Mouse (Mus musculus) heart, embryonic 12.5 days (tissue): ENCODE measurements around the gene Gm12830. TPM values are rescaled to one million over a fixed set of nuclear protein-coding genes. Genes with fewer than 3 reads are reported as not detected.

ENCODE experiments used
- ATAC-seq: fragments of 200-750 bp; cut with Nextera tagmentation; 2 replicates; pipeline ENCODE4 v1.8.0; 2017; ENCODE audit warnings: moderate TSS enrichment, moderate library complexity; ENCODE audit not compliant: insufficient number of reproducible peaks, low FRiP score
- H3K27ac ChIP-seq: fragments of 300-500 bp; sonication (generic); 2 replicates; pipeline ENCODE4 v1.5.1; 2016; ENCODE audit warnings: mild to moderate bottlenecking, moderate library complexity; ENCODE audit not compliant: poor library complexity, severe bottlenecking
- H3K27me3 ChIP-seq: fragments of 300-500 bp; sonication (generic); replicated peaks from 2 replicates; pipeline ENCODE4 v1.6.1; 2016; ENCODE audit warnings: mild to moderate bottlenecking, moderate library complexity
- H3K36me3 ChIP-seq: fragments of 300-500 bp; sonication (generic); 2 replicates; pipeline ENCODE4 v1.6.1; 2016; ENCODE audit warnings: mild to moderate bottlenecking, moderate library complexity
- H3K4me1 ChIP-seq: fragments of 300-500 bp; sonication (generic); replicated peaks from 2 replicates; pipeline ENCODE4 v1.6.1; 2016; ENCODE audit warnings: mild to moderate bottlenecking
- H3K4me2 ChIP-seq: fragments of 300-500 bp; sonication (generic); 2 replicates; pipeline ENCODE4 v1.6.1; 2016; ENCODE audit warnings: mild to moderate bottlenecking, moderate library complexity
- H3K4me3 ChIP-seq: fragments of 300-500 bp; sonication (generic); 2 replicates; pipeline ENCODE4 v1.5.1; 2016; ENCODE audit warnings: mild to moderate bottlenecking
- H3K9ac ChIP-seq: fragments of 300-500 bp; sonication (generic); 2 replicates; pipeline ENCODE4 v1.6.1; 2016; ENCODE audit warnings: mild to moderate bottlenecking, moderate library complexity
- H3K9me3 ChIP-seq: fragments of 300-500 bp; sonication (generic); replicated peaks from 2 replicates; pipeline ENCODE4 v1.6.1; 2016; ENCODE audit warnings: mild to moderate bottlenecking, moderate library complexity
- WGBS: fragments of 180-500 bp; shearing (Covaris S2); methylation state at CpG from one replicate; pipeline ENCODE4 v1.1.7; 2016; 5-methylcytosine and 5-hydroxymethylcytosine counted together
- polyA plus RNA-seq: library from polyadenylated mRNA; unstranded; fragments of >200 nt; fragmentation: Nextera tagmentation; extraction: Ambion mirVana; gene quantifications from 2 replicates; pipeline ENCODE4 v1.2.1, GENCODE M21; 2016

Gm12830 gene
- polyA plus RNA-seq, 1 experiment from 2014 or later, result not detected

GRCm38 (mm10) chr4:114845622-114846021 is 24.1 kb downstream of the Gm12830 start:
- ATAC-seq, result no peak
- Histone ChIP-seq H3K9me3 (peaks cover 7% of the 10 kb centered on the region), H3K4me2 (no peak overlapping the region), H3K27me3 (peaks cover 64% of the 10 kb centered on the region), H3K4me1 (peaks cover 11% of the 10 kb centered on the region), H3K36me3 (no peaks in the 10 kb centered on the region), H3K4me3 (no peak overlapping the region), H3K9ac (no peak overlapping the region), H3K27ac (no peak overlapping the region)
- WGBS, result 43% methylated on average over 4 of the region's 4 CpGs

- H3K36me3 ChIP-seq, result no peaks in the 10 kb centered on the region
- no peak for ATAC-seq
- H3K9me3 ChIP-seq, result peaks cover 7% of the 10 kb centered on the region
- no peak overlapping the region for H3K4me2 ChIP-seq
- WGBS, result 74% methylated on average over 6 of the region's 6 CpGs
- no peak overlapping the region for H3K27ac ChIP-seq
- H3K9ac ChIP-seq, result no peak overlapping the region
- peaks cover 11% of the 10 kb centered on the region for H3K4me1 ChIP-seq
- H3K27me3 ChIP-seq, result peaks cover 55% of the 10 kb centered on the region
- no peak overlapping the region for H3K4me3 ChIP-seq
Measured at GRCm38 (mm10) chr4:114846723-114847122, 25.2 kb downstream of the Gm12830 start.

GRCm38 (mm10) chr4:114853968-114854367 is 32.4 kb downstream of the Gm12830 start:
- 72% methylated on average over 2 of the region's 2 CpGs for WGBS
- H3K27me3 ChIP-seq, result no peaks in the 10 kb centered on the region; the same call in 1 of the 2 replicates
- no peaks in the 10 kb centered on the region for H3K36me3 ChIP-seq
- H3K4me3 ChIP-seq, result no peak overlapping the region
- no peak overlapping the region for H3K27ac ChIP-seq
- no peak overlapping the region for H3K9ac ChIP-seq
- no peaks in the 10 kb centered on the region for H3K9me3 ChIP-seq
- no peaks in the 10 kb centered on the region for H3K4me1 ChIP-seq
- no peak for ATAC-seq
- no peak overlapping the region for H3K4me2 ChIP-seq

GRCm38 (mm10) chr4:114858426-114858825 is 36.9 kb downstream of the Gm12830 start:
- Histone ChIP-seq H3K36me3 (no peaks in the 10 kb centered on the region), H3K4me3 (no peak overlapping the region), H3K9ac (no peak overlapping the region), H3K9me3 (no peaks in the 10 kb centered on the region), H3K4me2 (no peak overlapping the region), H3K4me1 (no peaks in the 10 kb centered on the region), H3K27ac (no peak overlapping the region), H3K27me3 (peaks cover 10% of the 10 kb centered on the region; the same call in 1 of the 2 replicates)
- WGBS, result 47% methylated on average over 5 of the region's 5 CpGs
- no peak for ATAC-seq

GRCm38 (mm10) chr4:114863166-114863565 is 41.6 kb downstream of the Gm12830 start:
- Histone ChIP-seq H3K4me2 (no peak overlapping the region), H3K27ac (no peak overlapping the region), H3K4me3 (no peak overlapping the region), H3K27me3 (0 out of 2 replicates have a peak, but pooled peaks cover 21% of the 10 kb centered on the region), H3K9ac (no peak overlapping the region), H3K36me3 (no peaks in the 10 kb centered on the region), H3K9me3 (no peaks in the 10 kb centered on the region), H3K4me1 (no peaks in the 10 kb centered on the region)
- WGBS, result 73% methylated on average over 5 of the region's 5 CpGs
- ATAC-seq, result no peak

GRCm38 (mm10) chr4:114869765-114870490 is 48.4 kb downstream of the Gm12830 start:
- Histone ChIP-seq H3K9me3 (no peaks in the 10 kb centered on the region), H3K4me2 (no peak overlapping the region), H3K4me3 (no peak overlapping the region), H3K36me3 (no peaks in the 10 kb centered on the region), H3K9ac (no peak overlapping the region), H3K4me1 (no peaks in the 10 kb centered on the region), H3K27ac (no peak overlapping the region), H3K27me3 (0 out of 2 replicates have a peak, but pooled peaks cover 12% of the 10 kb centered on the region)
- no peak for ATAC-seq
- WGBS, result 40% methylated on average over 11 of the region's 11 CpGs

GRCm38 (mm10) chr4:114876441-114876972 is 55.0 kb downstream of the Gm12830 start:
- no peak overlapping the region for H3K27ac ChIP-seq
- no peaks in the 10 kb centered on the region for H3K9me3 ChIP-seq
- no peaks in the 10 kb centered on the region for H3K4me1 ChIP-seq
- H3K27me3 ChIP-seq, result 0 out of 2 replicates have a peak, but pooled peaks cover 7% of the 10 kb centered on the region
- no peaks in the 10 kb centered on the region for H3K36me3 ChIP-seq
- H3K9ac ChIP-seq, result no peak overlapping the region
- WGBS, result 18% methylated on average over 8 of the region's 8 CpGs
- no peak for ATAC-seq
- H3K4me3 ChIP-seq, result no peak overlapping the region
- H3K4me2 ChIP-seq, result no peak overlapping the region

- 82% methylated on average over 1 of the region's 1 CpGs for WGBS
- H3K4me2 ChIP-seq, result no peak overlapping the region
- H3K9ac ChIP-seq, result no peak overlapping the region
- H3K4me3 ChIP-seq, result no peak overlapping the region
- H3K27ac ChIP-seq, result no peak overlapping the region
- H3K27me3 ChIP-seq, result peaks cover 21% of the 10 kb centered on the region; the same call in 1 of the 2 replicates
- no peaks in the 10 kb centered on the region for H3K36me3 ChIP-seq
- H3K4me1 ChIP-seq, result no peaks in the 10 kb centered on the region
- H3K9me3 ChIP-seq, result no peaks in the 10 kb centered on the region
- no peak for ATAC-seq
Measured at GRCm38 (mm10) chr4:114882232-114882631, 60.7 kb downstream of the Gm12830 start.

GRCm38 (mm10) chr4:114897853-114898252 is 76.3 kb downstream of the Gm12830 start:
- Histone ChIP-seq H3K4me2 (no peak overlapping the region), H3K4me1 (peaks cover 6% of the 10 kb centered on the region; the same call in 1 of the 2 replicates), H3K27me3 (peaks cover 90% of the 10 kb centered on the region), H3K27ac (no peak overlapping the region), H3K4me3 (no peak overlapping the region), H3K9me3 (no peaks in the 10 kb centered on the region), H3K36me3 (no peaks in the 10 kb centered on the region), H3K9ac (no peak overlapping the region)
- 11% methylated on average over 4 of the region's 4 CpGs for WGBS
- no peak for ATAC-seq

GRCm38 (mm10) chr4:114899885-114900284 is 78.4 kb downstream of the Gm12830 start:
- Histone ChIP-seq H3K36me3 (no peaks in the 10 kb centered on the region), H3K4me3 (no peak overlapping the region), H3K9me3 (no peaks in the 10 kb centered on the region), H3K9ac (no peak overlapping the region), H3K4me1 (peaks cover 6% of the 10 kb centered on the region; the same call in 1 of the 2 replicates), H3K27me3 (peaks cover 98% of the 10 kb centered on the region), H3K4me2 (no peak overlapping the region), H3K27ac (no peak overlapping the region)
- no peak for ATAC-seq
- 8% methylated on average over 3 of the region's 3 CpGs for WGBS

- H3K4me3 ChIP-seq, result no peak overlapping the region
- ATAC-seq, result no peak
- no peak overlapping the region for H3K9ac ChIP-seq
- H3K4me2 ChIP-seq, result no peak overlapping the region
- no peaks in the 10 kb centered on the region for H3K36me3 ChIP-seq
- H3K27me3 ChIP-seq, result peaks cover 100% of the 10 kb centered on the region
- no peak overlapping the region for H3K27ac ChIP-seq
- peaks cover 6% of the 10 kb centered on the region; the same call in 1 of the 2 replicates for H3K4me1 ChIP-seq
- H3K9me3 ChIP-seq, result no peaks in the 10 kb centered on the region
- 4% methylated on average over 33 of the region's 33 CpGs for WGBS
Measured at GRCm38 (mm10) chr4:114900866-114901642, 79.5 kb downstream of the Gm12830 start.
